Mouse (Mus musculus) C2C12 (cell line): ENCODE measurements around the gene Zmym5.
"Not testable (repeated sequence)": the region's sequence is repeated elsewhere in the genome, so short reads cannot be mapped to it uniquely, and the experiment has no call there.

Experiments
- CEBPB ChIP-seq: IDR thresholded peaks from one replicate; pipeline ENCODE4 v1.6.1; 2011; ENCODE audit warnings: low read depth, mild to moderate bottlenecking, control low read depth, moderate library complexity
- CTCF ChIP-seq: IDR thresholded peaks from one replicate; pipeline ENCODE4 v1.5.1; 2011; ENCODE audit not compliant: control insufficient read depth, insufficient read depth, insufficient read length
- FOSL1 ChIP-seq: IDR thresholded peaks from one replicate; pipeline ENCODE4 v1.8.0; 2011; ENCODE audit warnings: mild to moderate bottlenecking, low read length; ENCODE audit not compliant: poor library complexity, insufficient read depth, severe bottlenecking
- MYOD1 ChIP-seq: IDR thresholded peaks from one replicate; pipeline ENCODE4 v1.6.1; 2011; ENCODE audit warnings: low read depth; ENCODE audit not compliant: control insufficient read depth, insufficient read length
- USF1 ChIP-seq: IDR thresholded peaks from one replicate; pipeline ENCODE4 v1.6.1; 2011; ENCODE audit warnings: low read depth, mild to moderate bottlenecking, control low read depth, moderate library complexity

DNA sequence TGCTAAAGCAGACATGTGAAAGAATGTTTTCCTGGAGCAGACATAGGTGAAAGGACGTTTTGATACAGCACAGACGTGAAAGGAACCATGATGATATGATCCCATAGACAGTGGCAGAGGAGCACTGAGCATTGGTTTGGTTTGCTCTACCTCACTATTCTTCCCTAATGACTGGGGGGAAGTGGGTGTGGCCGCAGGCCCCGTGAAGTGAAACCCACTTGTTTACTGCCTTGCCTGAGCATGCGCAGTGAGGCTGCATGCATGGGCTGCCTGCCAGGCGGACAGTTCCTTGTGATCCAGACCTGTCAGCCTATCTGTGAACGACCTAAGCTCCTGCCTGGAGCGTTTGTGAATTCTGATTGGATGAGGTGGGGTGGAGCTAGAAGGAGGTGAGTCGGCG, 21.7 kb upstream of the Zmym5 start:
- not testable (repeated sequence) for TF ChIP-seq CTCF, CEBPB, MYOD1, USF1, FOSL1
